Mouse (Mus musculus): ENCODE measurements at regions not wholly inside any gene's neighbourhood (a gene's known extent, or its start where the extent isn't known, plus 50 kb on each side); places are given as distances from the start of the nearest gene placed in this dataset.

- H3K4me1 ChIP-seq (ENCODE audit: control insufficient read depth, insufficient read depth, low read length): no peaks in the 10 kb centered on the region
- 60% methylated on average over 3 of the region's 3 CpGs for WGBS
- H3K27ac ChIP-seq (ENCODE audit: insufficient read depth, low read depth, low read length): no peak overlapping the region
- H3K4me3 ChIP-seq (ENCODE audit: insufficient read depth, low read depth, low read length): no peak overlapping the region
- TF ChIP-seq CTCF (IDR thresholded peaks at IDR 0.05; ENCODE audit: insufficient read depth, low read depth, low read length): no peak
- no peak for TF ChIP-seq POLR2A (IDR thresholded peaks at IDR 0.05; ENCODE audit: insufficient read depth, low read depth, low read length)
These were observed 99.7 kb downstream of the Gadd45g start for GRCm38 (mm10) chr13:51946171-51946570.

DNA sequence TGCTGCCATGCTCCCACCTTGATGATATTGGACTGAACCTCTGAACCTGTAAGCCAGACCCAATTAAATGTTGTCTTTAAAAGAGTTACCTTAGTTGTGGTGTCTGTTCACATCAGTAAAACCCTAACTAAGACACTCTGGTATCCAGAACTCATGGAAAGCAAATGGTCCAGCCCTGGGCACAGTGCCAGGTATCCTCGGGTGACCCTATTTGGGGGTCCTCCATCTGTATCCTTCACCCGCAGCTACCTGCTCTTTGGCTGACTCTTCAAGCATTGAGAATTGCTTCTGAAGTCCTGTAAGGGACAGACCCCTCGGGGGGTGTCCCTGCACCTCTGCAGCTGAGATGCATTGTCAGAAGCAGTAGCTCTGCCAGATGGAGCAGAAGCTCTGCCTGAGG, 102.4 kb downstream of the Gadd45g start:
- Histone ChIP-seq H3K4me3 (ENCODE audit: insufficient read depth, low read depth, low read length) (no peak overlapping the region), H3K27ac (ENCODE audit: insufficient read depth, low read depth, low read length) (no peak overlapping the region), H3K4me1 (ENCODE audit: control insufficient read depth, insufficient read depth, low read length) (no peaks in the 10 kb centered on the region)
- WGBS: 86% methylated on average over 3 of the region's 3 CpGs
- TF ChIP-seq POLR2A (IDR thresholded peaks at IDR 0.05; ENCODE audit: insufficient read depth, low read depth, low read length): no peak
- TF ChIP-seq CTCF (IDR thresholded peaks at IDR 0.05; ENCODE audit: insufficient read depth, low read depth, low read length): no peak

DNA sequence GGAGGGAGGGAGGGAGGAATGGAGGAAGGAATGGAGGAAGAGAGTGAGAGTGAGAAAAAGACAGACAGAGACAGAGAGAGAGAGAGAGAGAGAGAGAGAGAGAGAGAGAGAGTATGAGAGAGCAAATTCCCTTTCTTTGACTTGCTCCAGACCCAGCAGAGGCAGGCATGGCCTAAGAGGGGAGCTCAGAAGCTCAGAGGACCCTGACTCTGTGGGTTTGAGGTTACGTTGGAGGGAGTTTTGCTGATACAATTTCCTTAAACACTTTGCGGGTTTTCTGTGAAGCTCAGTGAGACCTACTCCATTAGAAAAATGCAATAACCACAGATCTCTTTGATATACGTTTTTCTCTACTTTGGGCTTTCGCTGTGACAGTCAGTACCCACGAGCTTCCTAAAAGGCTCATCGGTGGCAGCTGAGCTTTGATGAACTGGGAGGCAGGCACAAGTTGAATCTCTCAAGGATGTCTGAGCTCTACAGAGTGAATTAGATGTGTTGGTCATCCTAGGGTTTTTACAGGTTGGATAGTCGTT, 105.1 kb downstream of the Gadd45g start:
- 92% methylated on average over 7 of the region's 7 CpGs for WGBS
- TF ChIP-seq POLR2A (IDR thresholded peaks at IDR 0.05; ENCODE audit: insufficient read depth, low read depth, low read length): no peak
- no peak for TF ChIP-seq CTCF (IDR thresholded peaks at IDR 0.05; ENCODE audit: insufficient read depth, low read depth, low read length)
- no peaks in the 10 kb centered on the region for H3K4me1 ChIP-seq (ENCODE audit: control insufficient read depth, insufficient read depth, low read length)
- no peak overlapping the region for H3K4me3 ChIP-seq (ENCODE audit: insufficient read depth, low read depth, low read length)
- H3K27ac ChIP-seq (ENCODE audit: insufficient read depth, low read depth, low read length): no peak overlapping the region

DNA sequence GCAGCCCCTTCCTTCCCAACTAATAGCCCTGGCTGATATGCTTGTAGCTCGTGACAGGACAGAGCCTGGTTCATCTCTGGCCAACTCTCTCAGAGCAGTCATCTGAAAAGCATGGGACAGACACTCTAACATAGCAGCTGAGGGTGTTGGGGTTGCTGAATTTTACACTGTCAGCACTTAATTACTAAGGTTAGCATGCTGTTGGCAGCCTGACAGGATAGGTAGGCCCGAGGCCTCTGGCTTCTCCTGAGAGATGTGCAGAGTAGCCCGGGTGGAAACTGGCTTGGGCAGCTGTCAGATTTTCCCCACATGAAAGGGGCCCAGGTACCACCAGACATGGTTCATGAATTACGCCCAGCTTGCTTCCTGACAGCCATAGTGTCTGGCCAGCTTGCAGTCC, 106.6 kb downstream of the Gadd45g start:
- 89% methylated on average over 4 of the region's 4 CpGs for WGBS
- H3K4me3 ChIP-seq (ENCODE audit: insufficient read depth, low read depth, low read length): no peak overlapping the region
- H3K4me1 ChIP-seq (ENCODE audit: control insufficient read depth, insufficient read depth, low read length): no peaks in the 10 kb centered on the region
- no peak overlapping the region for H3K27ac ChIP-seq (ENCODE audit: insufficient read depth, low read depth, low read length)
- TF ChIP-seq POLR2A (IDR thresholded peaks at IDR 0.05; ENCODE audit: insufficient read depth, low read depth, low read length) (no peak), CTCF (IDR thresholded peaks at IDR 0.05; ENCODE audit: insufficient read depth, low read depth, low read length) (no peak)

GRCm38 (mm10) chr13:51953569-51953968, 107.1 kb downstream of the Gadd45g start:
- WGBS: 95% methylated on average over 8 of the region's 8 CpGs
- TF ChIP-seq CTCF (IDR thresholded peaks at IDR 0.05; ENCODE audit: insufficient read depth, low read depth, low read length): no peak
- no peak for TF ChIP-seq POLR2A (IDR thresholded peaks at IDR 0.05; ENCODE audit: insufficient read depth, low read depth, low read length)

DNA sequence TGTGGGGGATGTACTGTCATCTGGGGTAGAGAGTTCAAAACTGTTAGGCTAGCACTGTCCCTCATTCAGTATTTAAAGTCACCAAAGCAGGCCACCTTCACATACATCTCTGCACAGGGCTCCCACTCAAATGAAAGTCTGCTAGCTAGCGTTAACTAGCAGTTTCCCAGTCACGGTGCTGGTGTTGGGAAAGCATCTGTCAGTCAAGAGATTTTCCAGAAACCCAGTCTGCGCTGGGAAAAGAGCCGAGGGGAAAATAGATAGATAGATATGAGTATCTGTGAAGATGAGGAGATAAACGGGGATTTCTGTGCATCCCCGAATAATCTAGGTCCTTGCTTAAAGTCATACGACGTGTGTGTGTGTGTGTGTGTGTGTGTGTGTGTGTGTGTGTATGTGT, 110.6 kb downstream of the Gadd45g start:
- TF ChIP-seq POLR2A (IDR thresholded peaks at IDR 0.05; ENCODE audit: insufficient read depth, low read depth, low read length): no peak
- no peak for TF ChIP-seq CTCF (IDR thresholded peaks at IDR 0.05; ENCODE audit: insufficient read depth, low read depth, low read length)
- Histone ChIP-seq H3K4me1 (ENCODE audit: control insufficient read depth, insufficient read depth, low read length) (0 out of 2 replicates have a peak, but pooled peaks cover 3% of the 10 kb centered on the region), H3K4me3 (ENCODE audit: insufficient read depth, low read depth, low read length) (no peak overlapping the region), H3K27ac (ENCODE audit: insufficient read depth, low read depth, low read length) (no peak overlapping the region)
- 90% methylated on average over 8 of the region's 8 CpGs for WGBS

More at GRCm38 (mm10) chr13:51953569-51953968, 107.1 kb downstream of the Gadd45g start:
- Histone ChIP-seq H3K4me1 (ENCODE audit: control insufficient read depth, insufficient read depth, low read length) (no peaks in the 10 kb centered on the region), H3K4me3 (ENCODE audit: insufficient read depth, low read depth, low read length) (no peak overlapping the region), H3K27ac (ENCODE audit: insufficient read depth, low read depth, low read length) (no peak overlapping the region)

GRCm38 (mm10) chr13:51959591-51959990, 113.1 kb downstream of the Gadd45g start:
- H3K4me3 ChIP-seq (ENCODE audit: insufficient read depth, low read depth, low read length): no peak overlapping the region
- no peak overlapping the region for H3K27ac ChIP-seq (ENCODE audit: insufficient read depth, low read depth, low read length)
- H3K4me1 ChIP-seq (ENCODE audit: control insufficient read depth, insufficient read depth, low read length): peaks cover 17% of the 10 kb centered on the region
- WGBS: 88% methylated on average over 8 of the region's 8 CpGs
- TF ChIP-seq CTCF (IDR thresholded peaks at IDR 0.05; ENCODE audit: insufficient read depth, low read depth, low read length) (no peak), POLR2A (IDR thresholded peaks at IDR 0.05; ENCODE audit: insufficient read depth, low read depth, low read length) (no peak)

DNA sequence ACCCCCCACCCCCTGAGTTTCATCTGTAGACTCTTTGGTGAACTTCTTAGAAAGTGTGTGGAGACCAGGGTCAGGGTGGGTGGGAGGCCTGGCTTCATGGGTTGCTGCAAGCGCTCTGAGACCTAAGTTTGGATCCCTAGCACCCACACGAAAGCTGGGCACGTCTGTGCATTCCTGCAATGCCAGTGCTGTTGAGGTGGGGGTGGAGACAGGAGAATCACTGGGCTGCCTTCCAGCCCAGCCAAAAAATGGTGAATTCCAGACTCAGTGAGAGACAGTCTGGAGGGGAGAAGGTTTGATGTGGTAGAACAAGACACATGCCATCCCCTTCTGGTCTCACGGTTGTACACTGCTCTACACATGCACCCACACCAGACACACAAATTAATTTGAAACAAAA, 113.8 kb downstream of the Gadd45g start:
- Histone ChIP-seq H3K4me1 (ENCODE audit: control insufficient read depth, insufficient read depth, low read length) (peaks cover 22% of the 10 kb centered on the region), H3K27ac (ENCODE audit: insufficient read depth, low read depth, low read length) (no peak overlapping the region), H3K4me3 (ENCODE audit: insufficient read depth, low read depth, low read length) (no peak overlapping the region)
- TF ChIP-seq CTCF (IDR thresholded peaks at IDR 0.05; ENCODE audit: insufficient read depth, low read depth, low read length) (no peak), POLR2A (IDR thresholded peaks at IDR 0.05; ENCODE audit: insufficient read depth, low read depth, low read length) (no peak)
- whole genome bisulfite sequencing: 60% methylated on average over 4 of the region's 4 CpGs

GRCm38 (mm10) chr13:51962191-51962611, 115.7 kb downstream of the Gadd45g start:
- Histone ChIP-seq H3K4me1 (ENCODE audit: control insufficient read depth, insufficient read depth, low read length) (peaks cover 22% of the 10 kb centered on the region), H3K4me3 (ENCODE audit: insufficient read depth, low read depth, low read length) (no peak overlapping the region), H3K27ac (ENCODE audit: insufficient read depth, low read depth, low read length) (no peak overlapping the region)
- no peak for TF ChIP-seq POLR2A (IDR thresholded peaks at IDR 0.05; ENCODE audit: insufficient read depth, low read depth, low read length)
- no peak for TF ChIP-seq CTCF (IDR thresholded peaks at IDR 0.05; ENCODE audit: insufficient read depth, low read depth, low read length)
- 87% methylated on average over 8 of the region's 8 CpGs for WGBS

GRCm38 (mm10) chr13:51962676-51963075, 116.2 kb downstream of the Gadd45g start:
- no peak for TF ChIP-seq POLR2A (IDR thresholded peaks at IDR 0.05; ENCODE audit: insufficient read depth, low read depth, low read length)
- 84% methylated on average over 5 of the region's 5 CpGs for WGBS

More at GRCm38 (mm10) chr13:51962676-51963075, 116.2 kb downstream of the Gadd45g start:
- H3K27ac ChIP-seq (ENCODE audit: insufficient read depth, low read depth, low read length): no peak overlapping the region
- H3K4me3 ChIP-seq (ENCODE audit: insufficient read depth, low read depth, low read length): no peak overlapping the region
- peaks cover 22% of the 10 kb centered on the region for H3K4me1 ChIP-seq (ENCODE audit: control insufficient read depth, insufficient read depth, low read length)

Measured in olfactory bulb, adult 2 months (tissue).